Mouse (Mus musculus): Measurements from ENCODE around the gene Dab2ip. TPM values are rescaled to one million over a fixed set of nuclear protein-coding genes. Genes with fewer than 3 reads are reported as not detected.
A peak's percentile ranks its signal among the peaks of the same experiment; 100 is the strongest.

Dab2ip gene
- total and polyA plus RNA-seq, 2 experiments from 2014 or later, result 23.9 to 57.7 TPM

- ATAC-seq (ENCODE audit: insufficient read depth, low read depth), result peak; percentile 61
- DNase-seq (ENCODE audit: low spot score), result peak; percentile 66
- Histone ChIP-seq H3K36me3 (replicated peaks; ENCODE audit: control insufficient read depth, insufficient read depth, low read length) (no peaks in the 10 kb centered on the region), H3K4me3 (ENCODE audit: low read depth, low read length) (peak overlapping the region; percentile 52), H3K4me1 (ENCODE audit: control insufficient read depth, insufficient read depth) (peaks cover 10% of the 10 kb centered on the region), H3K27me3 (ENCODE audit: control insufficient read depth, insufficient read depth, low read length) (peaks cover 22% of the 10 kb centered on the region; the same call in 1 of the 2 replicates), H3K4me2 (ENCODE audit: low read depth, low read length) (peak overlapping the region; percentile 94), H3K9ac (replicated peaks; ENCODE audit: low read depth, low read length) (peak overlapping the region; percentile 81), H3K27ac (ENCODE audit: low read depth) (peak overlapping the region; percentile 87), H3K9me3 (replicated peaks; ENCODE audit: control insufficient read depth, low read length) (no peaks in the 10 kb centered on the region)
- under 1% methylated on average over 73 of the region's 76 CpGs for WGBS
- TF ChIP-seq EP300 (IDR thresholded peaks at IDR 0.05; ENCODE audit: low read depth), result no peak
- peak; percentile 36 for TF ChIP-seq CTCF (IDR thresholded peaks at IDR 0.05; ENCODE audit: low read depth)
Measured at GRCm38 (mm10) chr2:35581501-35582340, 23.7 kb downstream of the Dab2ip start.

DNA sequence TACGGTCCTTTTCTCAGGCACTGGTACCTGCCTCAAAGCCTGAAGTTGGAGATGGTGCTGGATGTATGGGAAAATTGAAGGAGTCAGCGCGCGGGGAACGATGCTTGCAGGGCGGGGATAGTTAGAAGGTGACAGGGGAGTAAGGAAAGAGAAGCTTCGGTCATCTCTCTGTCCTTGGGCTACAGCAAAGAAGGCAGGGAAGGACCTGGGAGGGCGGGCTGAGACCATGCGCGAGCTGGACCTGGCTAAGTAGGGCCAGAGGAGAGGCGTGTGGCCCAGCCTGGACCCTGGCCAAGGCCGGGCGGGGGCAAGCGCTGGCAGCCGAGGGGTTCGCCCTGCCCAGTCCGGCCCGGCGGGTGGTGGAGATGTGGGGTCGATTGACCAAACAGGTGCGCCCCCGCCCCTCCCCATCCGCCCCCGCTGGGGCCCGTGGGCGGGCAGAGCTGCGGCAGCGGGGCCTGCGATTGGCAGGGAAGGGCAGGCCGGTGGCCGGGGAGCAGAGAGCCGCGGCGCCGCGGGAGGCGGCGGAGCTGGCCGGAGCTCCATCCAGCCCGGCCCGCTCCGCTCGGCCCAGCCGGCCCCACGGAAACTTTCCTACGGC lies 24.4 kb downstream of the Dab2ip start:
- ATAC-seq (ENCODE audit: insufficient read depth, low read depth) (peak; percentile 66), DNase-seq (ENCODE audit: low spot score) (peak; percentile 50)
- H3K27me3 ChIP-seq (ENCODE audit: control insufficient read depth, insufficient read depth, low read length), result peaks cover 20% of the 10 kb centered on the region; the same call in 1 of the 2 replicates
- H3K36me3 ChIP-seq (replicated peaks; ENCODE audit: control insufficient read depth, insufficient read depth, low read length), result no peaks in the 10 kb centered on the region
- peak overlapping the region; percentile 52 for H3K4me3 ChIP-seq (ENCODE audit: low read depth, low read length)
- peak overlapping the region; percentile 81 for H3K9ac ChIP-seq (replicated peaks; ENCODE audit: low read depth, low read length)
- TF ChIP-seq CTCF (IDR thresholded peaks at IDR 0.05; ENCODE audit: low read depth), result no peak
- no peak for TF ChIP-seq EP300 (IDR thresholded peaks at IDR 0.05; ENCODE audit: low read depth)
- 2% methylated on average over 31 of the region's 46 CpGs for WGBS
- peak overlapping the region; percentile 94 for H3K4me2 ChIP-seq (ENCODE audit: low read depth, low read length)
- no peaks in the 10 kb centered on the region for H3K9me3 ChIP-seq (replicated peaks; ENCODE audit: control insufficient read depth, low read length)
- H3K4me1 ChIP-seq (ENCODE audit: control insufficient read depth, insufficient read depth), result peaks cover 17% of the 10 kb centered on the region
- H3K27ac ChIP-seq (ENCODE audit: low read depth), result peak overlapping the region; percentile 87

DNA sequence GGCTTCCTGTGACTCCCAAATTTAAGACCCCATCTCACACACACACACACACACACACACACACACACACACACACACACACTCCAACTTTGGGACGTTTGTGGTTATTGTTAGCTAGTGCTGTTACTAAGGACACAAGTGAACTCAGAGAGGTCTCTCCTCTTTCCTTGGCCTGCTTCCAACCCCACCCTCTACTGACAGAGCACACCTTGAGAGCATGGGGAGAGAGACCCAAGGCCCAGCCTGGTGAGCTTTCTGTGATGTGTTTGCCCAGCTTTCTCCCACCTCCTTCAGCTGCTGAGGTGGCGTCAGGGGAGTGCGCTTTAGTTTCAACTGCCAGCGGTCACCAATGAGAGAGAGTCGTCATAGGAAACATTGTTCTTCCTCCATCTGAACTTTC lies 25.3 kb downstream of the Dab2ip start:
- 61% methylated on average over 5 of the region's 5 CpGs for WGBS
- H3K27ac ChIP-seq (ENCODE audit: low read depth), result no peak overlapping the region
- H3K36me3 ChIP-seq (replicated peaks; ENCODE audit: control insufficient read depth, insufficient read depth, low read length), result no peaks in the 10 kb centered on the region
- 0 out of 2 replicates have a peak, but pooled peaks cover 16% of the 10 kb centered on the region for H3K27me3 ChIP-seq (ENCODE audit: control insufficient read depth, insufficient read depth, low read length)
- no peaks in the 10 kb centered on the region for H3K9me3 ChIP-seq (replicated peaks; ENCODE audit: control insufficient read depth, low read length)
- H3K4me2 ChIP-seq (ENCODE audit: low read depth, low read length), result peak overlapping the region; percentile 94
- H3K4me3 ChIP-seq (ENCODE audit: low read depth, low read length), result peak overlapping the region; percentile 52; the same call in 1 of the 2 replicates
- DNase-seq (ENCODE audit: low spot score), result no peak
- TF ChIP-seq EP300 (IDR thresholded peaks at IDR 0.05; ENCODE audit: low read depth) (no peak), CTCF (IDR thresholded peaks at IDR 0.05; ENCODE audit: low read depth) (no peak)
- 0 out of 2 replicates have a peak overlapping the region, but pooled peaks have one; percentile 81 for H3K9ac ChIP-seq (replicated peaks; ENCODE audit: low read depth, low read length)
- H3K4me1 ChIP-seq (ENCODE audit: control insufficient read depth, insufficient read depth), result peaks cover 25% of the 10 kb centered on the region
- ATAC-seq (ENCODE audit: insufficient read depth, low read depth), result no peak

DNA sequence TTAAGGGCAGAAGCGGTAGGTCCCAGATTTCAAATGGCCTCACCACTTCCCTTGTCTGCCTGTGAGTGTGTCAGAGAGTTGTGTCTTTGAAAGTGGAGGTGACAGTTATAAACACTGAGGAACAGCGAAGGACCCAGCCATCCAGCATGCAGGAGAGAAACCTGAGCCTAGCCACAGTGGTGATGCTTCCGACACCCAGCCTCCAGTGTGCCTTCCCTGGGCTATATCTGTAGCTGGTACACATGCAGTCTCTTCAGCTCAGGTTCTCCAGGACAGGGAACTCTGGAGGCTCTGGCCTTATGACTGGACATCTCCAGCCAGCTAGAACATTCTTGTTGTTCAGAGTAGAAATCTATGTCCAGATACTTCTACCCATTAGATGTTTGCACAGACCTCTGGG lies 25.9 kb downstream of the Dab2ip start:
- no peak for ATAC-seq (ENCODE audit: insufficient read depth, low read depth)
- WGBS, result 78% methylated on average over 3 of the region's 3 CpGs
- Histone ChIP-seq H3K4me2 (ENCODE audit: low read depth, low read length) (peak overlapping the region; percentile 94; the same call in 1 of the 2 replicates), H3K4me1 (ENCODE audit: control insufficient read depth, insufficient read depth) (peaks cover 31% of the 10 kb centered on the region), H3K36me3 (replicated peaks; ENCODE audit: control insufficient read depth, insufficient read depth, low read length) (no peaks in the 10 kb centered on the region), H3K4me3 (ENCODE audit: low read depth, low read length) (no peak overlapping the region), H3K9ac (replicated peaks; ENCODE audit: low read depth, low read length) (no peak overlapping the region), H3K27me3 (ENCODE audit: control insufficient read depth, insufficient read depth, low read length) (0 out of 2 replicates have a peak, but pooled peaks cover 13% of the 10 kb centered on the region), H3K27ac (ENCODE audit: low read depth) (no peak overlapping the region), H3K9me3 (replicated peaks; ENCODE audit: control insufficient read depth, low read length) (no peaks in the 10 kb centered on the region)
- TF ChIP-seq CTCF (IDR thresholded peaks at IDR 0.05; ENCODE audit: low read depth), result no peak
- TF ChIP-seq EP300 (IDR thresholded peaks at IDR 0.05; ENCODE audit: low read depth), result no peak
- no peak for DNase-seq (ENCODE audit: low spot score)

GRCm38 (mm10) chr2:35588368-35588767 lies 30.3 kb downstream of the Dab2ip start:
- Histone ChIP-seq H3K9me3 (replicated peaks; ENCODE audit: control insufficient read depth, low read length) (no peaks in the 10 kb centered on the region), H3K4me2 (ENCODE audit: low read depth, low read length) (peak overlapping the region; percentile 35), H3K4me1 (ENCODE audit: control insufficient read depth, insufficient read depth) (peaks cover 70% of the 10 kb centered on the region), H3K27me3 (ENCODE audit: control insufficient read depth, insufficient read depth, low read length) (0 out of 2 replicates have a peak, but pooled peaks cover 6% of the 10 kb centered on the region), H3K9ac (replicated peaks; ENCODE audit: low read depth, low read length) (no peak overlapping the region), H3K4me3 (ENCODE audit: low read depth, low read length) (no peak overlapping the region), H3K36me3 (replicated peaks; ENCODE audit: control insufficient read depth, insufficient read depth, low read length) (no peaks in the 10 kb centered on the region), H3K27ac (ENCODE audit: low read depth) (peak overlapping the region; percentile 78)
- DNase-seq (ENCODE audit: low spot score) (peak; percentile 94), ATAC-seq (ENCODE audit: insufficient read depth, low read depth) (peak; percentile 80)
- 4% methylated on average over 9 of the region's 9 CpGs for WGBS
- TF ChIP-seq CTCF (IDR thresholded peaks at IDR 0.05; ENCODE audit: low read depth), result no peak
- TF ChIP-seq EP300 (IDR thresholded peaks at IDR 0.05; ENCODE audit: low read depth), result peak; percentile 88
